Mouse (Mus musculus) midbrain, embryonic 12.5 days (tissue): Measurements from ENCODE around the gene Ms4a6c. TPM values are rescaled to one million over a fixed set of nuclear protein-coding genes. Genes with fewer than 3 reads are reported as not detected.
"Not testable (repeated sequence)": the region's sequence is repeated elsewhere in the genome, so short reads cannot be mapped to it uniquely, and the experiment has no call there.

Source experiments
- ATAC-seq: fragments of 200-750 bp; cut with Nextera tagmentation; 2 replicates; pipeline ENCODE4 v1.8.0; 2017; ENCODE audit warnings: low read depth, moderate TSS enrichment, moderate library complexity; ENCODE audit not compliant: low FRiP score
- H3K27ac ChIP-seq: fragments of 300-500 bp; sonication (generic); replicated peaks from 2 replicates; pipeline ENCODE4 v1.5.1; 2016; ENCODE audit warnings: mild to moderate bottlenecking
- H3K27me3 ChIP-seq: fragments of 300-500 bp; sonication (generic); 2 replicates; pipeline ENCODE4 v1.6.1; 2016; ENCODE audit warnings: mild to moderate bottlenecking
- H3K36me3 ChIP-seq: fragments of 300-500 bp; sonication (generic); 2 replicates; pipeline ENCODE4 v1.6.1; 2016
- H3K4me1 ChIP-seq: fragments of 300-500 bp; sonication (generic); 2 replicates; pipeline ENCODE4 v1.6.1; 2016
- H3K4me2 ChIP-seq: fragments of 300-500 bp; sonication (generic); replicated peaks from 2 replicates; pipeline ENCODE4 v1.6.1; 2016; ENCODE audit warnings: mild to moderate bottlenecking, moderate library complexity
- H3K4me3 ChIP-seq: fragments of 300-500 bp; sonication (generic); 2 replicates; pipeline ENCODE4 v1.5.1; 2016; ENCODE audit warnings: mild to moderate bottlenecking
- H3K9ac ChIP-seq: fragments of 300-500 bp; sonication (generic); replicated peaks from 2 replicates; pipeline ENCODE4 v1.6.1; 2016; ENCODE audit warnings: mild to moderate bottlenecking, moderate library complexity
- H3K9me3 ChIP-seq: fragments of 300-500 bp; sonication (generic); 2 replicates; pipeline ENCODE4 v1.6.1; 2016; ENCODE audit warnings: mild to moderate bottlenecking
- WGBS: fragments of 180-500 bp; shearing (Covaris S2); methylation state at CpG from one replicate; pipeline ENCODE4 v1.1.7; 2016; 5-methylcytosine and 5-hydroxymethylcytosine counted together
- polyA plus RNA-seq: library from polyadenylated mRNA; unstranded; fragments of >200 nt; fragmentation: Nextera tagmentation; extraction: Ambion mirVana; gene quantifications from 2 replicates; pipeline ENCODE4 v1.2.1, GENCODE M21; 2016

Gene Ms4a6c
- 2.1 and 3.1 TPM in 2 replicates for polyA plus RNA-seq

GRCm38 (mm10) chr19:11469215-11469614 lies at the start of gene Ms4a6c:
TSS of gene Ms4a6c (plus strand) at chr19:11469366.
- WGBS, result 91% methylated on average over 4 of the region's 4 CpGs

GRCm38 (mm10) chr19:11431209-11431608 lies 38.0 kb upstream of the Ms4a6c start:
- not testable (repeated sequence) for H3K4me3 ChIP-seq, H3K27me3 ChIP-seq, H3K36me3 ChIP-seq, H3K27ac ChIP-seq, H3K9ac ChIP-seq, ATAC-seq, H3K4me2 ChIP-seq, H3K4me1 ChIP-seq, H3K9me3 ChIP-seq
- 86% methylated on average over 1 of the region's 1 CpGs for WGBS

More at GRCm38 (mm10) chr19:11469215-11469614, at the start of gene Ms4a6c:
- H3K27me3 ChIP-seq, H3K4me3 ChIP-seq, H3K9me3 ChIP-seq, H3K9ac ChIP-seq, H3K27ac ChIP-seq, H3K4me1 ChIP-seq, H3K4me2 ChIP-seq, H3K36me3 ChIP-seq, ATAC-seq: not testable (repeated sequence)

GRCm38 (mm10) chr19:11435058-11435834 lies 33.9 kb upstream of the Ms4a6c start:
- WGBS, result 87% methylated on average over 4 of the region's 4 CpGs

GRCm38 (mm10) chr19:11443338-11443737 lies 25.8 kb upstream of the Ms4a6c start, which contains the start of gene Ms4a4b:
TSS of gene Ms4a4b (plus strand) at chr19:11443553.
- no peak within 1 kb of the TSS for H3K9ac ChIP-seq

More at GRCm38 (mm10) chr19:11435058-11435834, 33.9 kb upstream of the Ms4a6c start:
- H3K4me3 ChIP-seq, result no peak overlapping the region
- H3K4me1 ChIP-seq, result no peaks in the 10 kb centered on the region
- no peak for ATAC-seq
- H3K9me3 ChIP-seq, result no peaks in the 10 kb centered on the region
- no peaks in the 10 kb centered on the region for H3K36me3 ChIP-seq
- H3K27me3 ChIP-seq, result no peaks in the 10 kb centered on the region
- H3K4me2 ChIP-seq, result no peak overlapping the region
- H3K27ac ChIP-seq, result no peak overlapping the region
- H3K9ac ChIP-seq, result no peak overlapping the region

GRCm38 (mm10) chr19:11443964-11444363 lies 25.2 kb upstream of the Ms4a6c start:
- Histone ChIP-seq H3K9me3 (no peaks in the 10 kb centered on the region), H3K27me3 (no peaks in the 10 kb centered on the region), H3K36me3 (no peaks in the 10 kb centered on the region), H3K9ac (no peak overlapping the region), H3K4me2 (no peak overlapping the region), H3K27ac (no peak overlapping the region), H3K4me1 (no peaks in the 10 kb centered on the region), H3K4me3 (no peak overlapping the region)
- 88% methylated on average over 5 of the region's 5 CpGs for whole genome bisulfite sequencing
- ATAC-seq, result no peak

More at GRCm38 (mm10) chr19:11443338-11443737, 25.8 kb upstream of the Ms4a6c start, which contains the start of gene Ms4a4b:
- no peak for ATAC-seq
- Histone ChIP-seq H3K36me3 (no peaks in the 10 kb centered on the region), H3K4me2 (no peak within 1 kb of the TSS), H3K27me3 (no peaks in the 10 kb centered on the region), H3K9me3 (no peaks in the 10 kb centered on the region), H3K4me3 (no peak within 1 kb of the TSS), H3K4me1 (no peaks in the 10 kb centered on the region), H3K27ac (no peak within 1 kb of the TSS)

GRCm38 (mm10) chr19:11447238-11447637 lies 21.9 kb upstream of the Ms4a6c start:
- H3K27me3 ChIP-seq, result no peaks in the 10 kb centered on the region
- ATAC-seq, result no peak
- no peaks in the 10 kb centered on the region for H3K36me3 ChIP-seq
- H3K4me2 ChIP-seq, result no peak overlapping the region
- H3K9ac ChIP-seq, result no peak overlapping the region
- no peaks in the 10 kb centered on the region for H3K4me1 ChIP-seq
- H3K27ac ChIP-seq, result no peak overlapping the region
- H3K9me3 ChIP-seq, result no peaks in the 10 kb centered on the region
- 89% methylated on average over 2 of the region's 2 CpGs for WGBS
- no peak overlapping the region for H3K4me3 ChIP-seq

GRCm38 (mm10) chr19:11459041-11459440 lies 10.1 kb upstream of the Ms4a6c start:
- H3K9ac ChIP-seq, H3K9me3 ChIP-seq, H3K36me3 ChIP-seq, H3K4me3 ChIP-seq, H3K27me3 ChIP-seq, H3K4me1 ChIP-seq, H3K4me2 ChIP-seq, ATAC-seq, H3K27ac ChIP-seq: not testable (repeated sequence)
- whole genome bisulfite sequencing, result 93% methylated on average over 4 of the region's 4 CpGs

- WGBS, result 85% methylated on average over 1 of the region's 1 CpGs
- H3K4me2 ChIP-seq, H3K9me3 ChIP-seq, H3K4me3 ChIP-seq, H3K36me3 ChIP-seq, H3K4me1 ChIP-seq, H3K27ac ChIP-seq, ATAC-seq, H3K27me3 ChIP-seq, H3K9ac ChIP-seq: not testable (repeated sequence)
Measured at GRCm38 (mm10) chr19:11464795-11465194, 4.4 kb upstream of the Ms4a6c start.

- H3K4me3 ChIP-seq, result no peak overlapping the region
- H3K36me3 ChIP-seq, result no peaks in the 10 kb centered on the region
- WGBS, result 80% methylated on average over 5 of the region's 5 CpGs
- H3K4me2 ChIP-seq, result no peak overlapping the region
- no peaks in the 10 kb centered on the region for H3K4me1 ChIP-seq
- no peak overlapping the region for H3K27ac ChIP-seq
- no peak for ATAC-seq
- no peaks in the 10 kb centered on the region for H3K27me3 ChIP-seq
- H3K9me3 ChIP-seq, result no peaks in the 10 kb centered on the region
- no peak overlapping the region for H3K9ac ChIP-seq
Measured at GRCm38 (mm10) chr19:11466471-11466870, 2.7 kb upstream of the Ms4a6c start.

GRCm38 (mm10) chr19:11468361-11468760 lies 805 bp upstream of the Ms4a6c start:
- H3K4me3 ChIP-seq, H3K27me3 ChIP-seq, H3K4me1 ChIP-seq, H3K4me2 ChIP-seq, H3K9me3 ChIP-seq, ATAC-seq, H3K9ac ChIP-seq, H3K36me3 ChIP-seq, H3K27ac ChIP-seq: not testable (repeated sequence)
- 70% methylated on average over 1 of the region's 1 CpGs for WGBS

GRCm38 (mm10) chr19:11479714-11480113 lies 10.5 kb downstream of the Ms4a6c start:
- H3K4me3 ChIP-seq, result no peak overlapping the region
- H3K9me3 ChIP-seq, result no peaks in the 10 kb centered on the region
- H3K27ac ChIP-seq, result no peak overlapping the region
- no peaks in the 10 kb centered on the region for H3K4me1 ChIP-seq
- no peak overlapping the region for H3K4me2 ChIP-seq
- WGBS, result 87% methylated on average over 2 of the region's 2 CpGs
- no peaks in the 10 kb centered on the region for H3K36me3 ChIP-seq
- no peaks in the 10 kb centered on the region for H3K27me3 ChIP-seq
- H3K9ac ChIP-seq, result no peak overlapping the region
- ATAC-seq, result no peak

GRCm38 (mm10) chr19:11482684-11483083 lies 13.5 kb downstream of the Ms4a6c start:
- Histone ChIP-seq H3K9me3 (no peaks in the 10 kb centered on the region), H3K4me2 (no peak overlapping the region), H3K27me3 (no peaks in the 10 kb centered on the region), H3K27ac (no peak overlapping the region), H3K36me3 (no peaks in the 10 kb centered on the region), H3K4me1 (no peaks in the 10 kb centered on the region), H3K9ac (no peak overlapping the region), H3K4me3 (no peak overlapping the region)
- no peak for ATAC-seq
- WGBS, result 92% methylated on average over 2 of the region's 2 CpGs

- H3K9me3 ChIP-seq, result no peaks in the 10 kb centered on the region
- no peaks in the 10 kb centered on the region for H3K4me1 ChIP-seq
- H3K27me3 ChIP-seq, result no peaks in the 10 kb centered on the region
- H3K4me2 ChIP-seq, result no peak overlapping the region
- H3K4me3 ChIP-seq, result no peak overlapping the region
- no peak overlapping the region for H3K27ac ChIP-seq
- no peak overlapping the region for H3K9ac ChIP-seq
- ATAC-seq, result no peak
- no peaks in the 10 kb centered on the region for H3K36me3 ChIP-seq
- 78% methylated on average over 4 of the region's 4 CpGs for WGBS
Measured at GRCm38 (mm10) chr19:11483941-11484340, 14.8 kb downstream of the Ms4a6c start.
